Mouse (Mus musculus): ENCODE measurements around the gene Trim58.

The Trim58 gene

GRCm38 (mm10) chr11:58643350-58643749 is 3.1 kb downstream of the Trim58 start:
- DNase-seq (ENCODE audit: low spot score in 2 of 2) = peak in 1 of 2 experiments; percentile 17

DNA sequence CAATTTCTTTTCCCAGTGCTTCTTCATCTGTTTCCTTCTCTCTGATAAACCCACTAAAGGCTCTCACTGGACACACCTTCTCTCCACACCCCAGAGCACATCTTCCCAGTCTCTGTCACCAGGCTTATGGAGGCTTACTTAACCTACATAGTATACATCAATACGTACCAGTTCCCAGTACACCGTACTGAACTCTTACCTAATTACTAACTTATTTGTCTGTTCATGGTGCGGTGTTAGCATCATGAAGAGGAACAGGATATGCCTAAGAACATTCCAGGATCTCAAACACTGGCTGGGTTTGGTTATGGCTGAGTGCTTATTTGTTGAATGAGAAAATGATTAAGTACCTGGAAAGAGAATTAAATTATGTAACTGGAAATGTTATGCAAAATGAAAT is 14.9 kb downstream of the Trim58 start:
- no peak for DNase-seq (ENCODE audit: low spot score in 2 of 2)

GRCm38 (mm10) chr11:58658596-58658995 is 18.3 kb downstream of the Trim58 start, which contains the start of gene Olfr322:
Olfr322 (plus strand) TSS chr11:58658782.
- DNase-seq (ENCODE audit: low spot score in 2 of 2) = no peak

DNA sequence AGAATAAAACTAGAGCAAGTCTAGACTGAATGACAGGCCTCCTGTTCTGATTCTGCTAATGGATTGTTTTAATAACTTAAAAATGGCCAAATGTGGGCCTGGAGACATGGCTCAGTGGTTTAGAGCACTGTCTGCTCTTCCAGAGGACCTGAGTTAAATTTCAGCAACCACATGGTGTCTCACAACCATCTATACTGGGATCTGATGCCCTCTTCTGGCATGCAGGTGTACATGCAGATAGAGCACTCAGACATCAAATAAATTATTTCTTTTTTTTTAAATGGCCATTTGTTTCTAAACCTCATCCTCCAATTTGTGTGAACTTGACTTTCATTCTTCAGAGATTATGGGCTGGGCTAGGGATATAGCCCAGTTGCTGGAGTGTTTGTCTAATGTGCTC is 29.0 kb downstream of the Trim58 start:
- no peak for DNase-seq (ENCODE audit: low spot score in 2 of 2)

DNA sequence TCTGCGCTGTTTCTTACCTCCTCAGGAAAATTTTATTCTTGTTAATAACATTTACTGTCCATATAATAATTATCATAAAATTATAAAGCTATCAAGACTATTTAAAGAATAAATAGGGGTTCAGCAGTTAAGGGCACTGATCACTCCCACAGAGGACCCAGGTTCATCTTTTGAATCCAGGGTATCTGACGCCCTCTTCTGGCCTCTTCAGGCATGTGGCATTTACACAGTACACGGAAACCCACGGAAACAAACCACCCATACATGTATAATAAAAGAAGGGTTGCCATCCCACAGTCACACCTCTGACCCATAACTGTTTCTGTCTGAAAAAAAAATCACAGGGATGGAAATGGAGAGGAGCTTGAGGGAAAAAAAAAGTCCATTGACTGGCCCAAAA is 31.6 kb downstream of the Trim58 start:
- no peak for DNase-seq (ENCODE audit: low spot score in 2 of 2)

- DNase-seq (ENCODE audit: low spot score in 2 of 2) = no peak
Measured at GRCm38 (mm10) chr11:58680799-58681198, 40.5 kb downstream of the Trim58 start, which contains the start of gene Olfr320. Olfr320 (plus strand) TSS chr11:58681099.

- no peak for DNase-seq (ENCODE audit: low spot score in 2 of 2)
Measured at GRCm38 (mm10) chr11:58698862-58699261, 58.6 kb downstream of the Trim58 start, which contains the start of gene Olfr319. Olfr319 (plus strand) TSS chr11:58699162.

Data from frontal cortex, postnatal 14 days (tissue).